Mouse (Mus musculus) G1E (cell line): ENCODE data around the gene Gpsm3.

Experiments used
- CTCF ChIP-seq: IDR thresholded peaks from 2 replicates; pipeline ENCODE4 v1.5.1; 2012; ENCODE audit warnings: low read depth, low read length, inconsistent platforms, mixed read lengths
- TAL1 ChIP-seq: conservative IDR thresholded peaks from 2 replicates; pipeline ENCODE4 v1.6.1; 2012; ENCODE audit warnings: low read depth, low read length, inconsistent platforms, mixed read lengths

GRCm38 (mm10) chr17:34626773-34627092 lies 37.1 kb downstream of the Gpsm3 start:
- TF ChIP-seq CTCF (no peak), TAL1 (no peak)
